Mouse (Mus musculus): Measurements from ENCODE around the gene Pla2g12b. TPM values are rescaled to one million over a fixed set of nuclear protein-coding genes. Genes with fewer than 3 reads are reported as not detected.

Pla2g12b gene
- total RNA-seq, 2 experiments from 2014 or later: not detected

GRCm38 (mm10) chr10:59408499-59408898 lies 5.0 kb downstream of the Pla2g12b start:
- no peak for ATAC-seq (replicated peaks; ENCODE audit: poor library complexity, severe bottlenecking)

GRCm38 (mm10) chr10:59410264-59410663 lies 6.8 kb downstream of the Pla2g12b start:
- no peak for ATAC-seq (replicated peaks; ENCODE audit: poor library complexity, severe bottlenecking)

DNA sequence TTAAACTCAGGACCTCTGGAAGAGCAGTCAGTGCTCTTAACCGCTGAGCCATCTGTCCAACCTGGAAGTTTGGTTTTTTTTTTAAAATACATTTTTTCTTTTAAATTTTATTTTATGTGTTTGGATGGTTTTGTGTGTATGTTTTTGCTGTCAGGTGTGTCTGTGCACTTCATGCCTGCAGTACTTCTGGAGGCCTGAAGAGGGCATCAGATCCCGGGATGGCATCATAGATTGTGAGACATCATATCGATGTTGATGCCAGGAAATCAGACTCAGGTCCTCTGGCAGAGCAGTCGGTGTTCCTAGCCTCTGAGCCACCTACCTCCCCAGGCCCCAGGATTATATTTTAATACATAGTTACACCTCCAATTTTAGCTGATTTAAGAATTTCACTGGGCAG lies 10.3 kb downstream of the Pla2g12b start:
- ATAC-seq (replicated peaks; ENCODE audit: poor library complexity, severe bottlenecking): no peak

DNA sequence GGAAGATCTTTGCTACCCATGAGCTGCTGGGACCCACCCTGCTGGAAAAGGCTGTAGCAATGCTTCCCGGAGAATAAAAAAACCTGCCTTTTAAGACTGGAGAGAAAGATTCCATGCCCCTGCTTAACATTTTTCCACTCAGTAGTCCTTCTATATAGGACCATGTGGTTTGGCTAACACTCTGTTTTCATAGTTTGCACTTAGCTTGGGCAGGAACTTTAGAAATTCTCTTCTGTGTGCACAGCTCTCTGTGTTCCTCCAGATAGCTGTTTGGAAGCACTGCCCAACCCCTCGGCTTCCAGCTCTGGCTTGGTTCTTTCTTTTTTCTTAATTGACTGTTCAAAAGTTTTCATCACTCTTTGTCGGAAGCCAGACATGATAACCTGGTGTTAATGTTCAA lies 13.2 kb downstream of the Pla2g12b start:
- ATAC-seq (replicated peaks; ENCODE audit: poor library complexity, severe bottlenecking): no peak

DNA sequence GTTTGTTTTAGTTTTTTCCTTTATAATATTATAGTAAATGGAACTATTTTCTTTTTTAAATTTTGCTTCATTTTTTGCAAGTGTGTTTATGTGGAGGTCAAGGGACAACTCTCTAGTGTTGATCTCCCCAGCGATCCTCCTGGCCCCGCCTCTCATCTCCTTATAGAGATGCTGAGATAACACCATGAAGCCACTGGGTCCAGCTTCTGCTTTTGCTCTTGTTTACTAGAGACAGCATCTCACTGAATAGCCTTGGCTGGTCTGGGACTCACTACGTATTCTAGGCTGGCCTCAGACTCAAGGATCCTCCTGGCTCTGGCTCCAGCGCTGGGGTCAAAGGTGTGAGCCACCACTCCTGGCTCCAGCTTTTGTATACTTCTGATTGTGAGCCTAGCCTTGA lies 16.1 kb downstream of the Pla2g12b start:
- no peak for ATAC-seq (replicated peaks; ENCODE audit: poor library complexity, severe bottlenecking)

DNA sequence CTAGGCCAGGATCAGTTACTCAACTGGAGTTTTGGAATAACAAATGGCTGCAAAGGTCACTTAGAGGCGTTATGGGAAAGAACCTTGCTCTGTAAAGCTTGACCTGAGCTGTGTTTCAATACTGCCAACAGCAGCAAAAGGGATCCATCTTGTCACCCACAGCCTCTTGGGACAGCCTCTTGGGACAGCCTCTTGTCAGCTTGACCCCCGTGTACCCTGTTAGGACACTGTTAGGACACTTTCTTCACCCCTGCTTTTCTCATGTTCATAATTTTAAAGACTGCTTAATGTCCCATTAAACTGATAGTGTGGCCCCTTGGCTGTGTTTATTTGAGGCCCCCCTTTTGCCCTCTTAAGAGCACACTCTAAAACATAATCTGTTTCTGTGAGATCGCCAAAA lies 21.0 kb downstream of the Pla2g12b start:
- ATAC-seq (replicated peaks; ENCODE audit: poor library complexity, severe bottlenecking): no peak

GRCm38 (mm10) chr10:59425369-59425768 lies 21.9 kb downstream of the Pla2g12b start:
- ATAC-seq (replicated peaks; ENCODE audit: poor library complexity, severe bottlenecking): no peak

DNA sequence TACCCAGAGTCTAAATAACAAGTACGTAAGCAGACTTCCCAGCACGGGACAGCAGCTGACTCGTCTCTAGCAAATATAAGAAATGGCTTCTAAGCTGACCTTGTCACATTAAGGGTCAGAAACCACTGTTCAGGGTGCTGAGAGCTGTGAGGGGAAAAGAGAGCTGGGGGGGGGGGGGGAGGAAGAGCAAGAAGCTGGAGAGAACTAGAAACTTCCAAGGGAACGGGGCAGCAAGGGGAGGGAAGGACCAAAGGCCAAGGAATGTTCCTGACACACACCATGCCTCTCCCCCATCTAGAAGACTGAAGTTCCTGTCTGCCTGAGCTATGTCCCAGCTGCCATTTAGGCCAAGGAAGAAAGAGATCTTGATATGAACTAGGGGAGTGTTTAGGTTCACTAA lies 22.9 kb downstream of the Pla2g12b start:
- no peak for ATAC-seq (replicated peaks; ENCODE audit: poor library complexity, severe bottlenecking)

DNA sequence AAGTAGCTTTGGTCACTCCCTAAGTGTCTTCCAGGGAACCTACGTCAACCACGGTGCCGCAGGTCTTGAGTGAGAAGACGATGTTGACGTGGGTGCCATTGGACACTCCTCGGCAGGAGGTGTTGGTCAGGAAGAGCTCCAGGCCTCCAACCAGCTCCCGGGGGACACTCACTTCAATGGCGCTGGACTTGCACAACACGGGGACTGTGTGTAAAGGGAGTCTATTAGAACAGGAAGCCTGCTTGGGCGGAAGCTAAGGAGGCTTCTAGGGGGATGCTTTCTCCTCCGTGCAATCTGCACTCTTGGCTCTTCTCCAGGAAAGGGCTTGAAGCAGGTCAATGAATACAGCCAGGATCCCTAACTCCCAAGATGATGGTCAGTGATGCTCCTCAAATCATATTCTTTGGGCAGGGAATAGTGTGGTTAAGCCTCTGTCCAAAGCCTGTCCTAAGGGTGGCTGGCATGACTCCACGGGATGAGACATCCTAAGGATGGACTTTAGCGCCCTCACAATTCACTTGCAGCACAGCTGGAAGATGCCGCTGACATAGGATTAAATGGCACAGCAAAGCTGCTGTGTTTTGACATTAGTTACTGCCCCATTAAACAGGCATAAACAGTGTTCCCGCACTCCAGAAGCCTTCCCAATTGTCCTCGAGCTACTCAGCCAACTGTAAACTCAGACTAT lies 26.1 kb downstream of the Pla2g12b start:
- peak; percentile 52 for ATAC-seq (replicated peaks; ENCODE audit: poor library complexity, severe bottlenecking)

GRCm38 (mm10) chr10:59430701-59431218 lies 27.3 kb downstream of the Pla2g12b start:
- peak; percentile 82 for ATAC-seq (replicated peaks; ENCODE audit: poor library complexity, severe bottlenecking)

DNA sequence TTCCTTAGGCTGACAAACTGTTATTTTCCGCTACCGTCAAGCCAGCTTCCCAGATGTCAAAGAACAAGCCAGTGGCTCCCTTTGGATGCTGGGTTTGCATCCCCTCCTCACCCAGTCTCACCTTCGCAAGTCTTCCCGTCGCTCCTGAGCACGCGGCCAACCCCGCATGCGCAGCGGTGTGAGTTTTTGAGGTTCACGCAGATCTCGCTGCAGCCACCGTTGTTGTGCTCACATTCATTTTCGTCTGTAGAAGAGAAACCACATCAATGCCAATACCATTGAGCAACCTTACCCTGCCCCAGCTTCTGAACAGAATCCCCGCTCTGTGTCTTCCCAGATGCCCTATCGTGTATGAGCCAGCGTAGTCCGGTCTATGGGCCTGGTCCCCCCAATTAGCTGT lies 32.3 kb downstream of the Pla2g12b start:
- no peak for ATAC-seq (replicated peaks; ENCODE audit: poor library complexity, severe bottlenecking)

DNA sequence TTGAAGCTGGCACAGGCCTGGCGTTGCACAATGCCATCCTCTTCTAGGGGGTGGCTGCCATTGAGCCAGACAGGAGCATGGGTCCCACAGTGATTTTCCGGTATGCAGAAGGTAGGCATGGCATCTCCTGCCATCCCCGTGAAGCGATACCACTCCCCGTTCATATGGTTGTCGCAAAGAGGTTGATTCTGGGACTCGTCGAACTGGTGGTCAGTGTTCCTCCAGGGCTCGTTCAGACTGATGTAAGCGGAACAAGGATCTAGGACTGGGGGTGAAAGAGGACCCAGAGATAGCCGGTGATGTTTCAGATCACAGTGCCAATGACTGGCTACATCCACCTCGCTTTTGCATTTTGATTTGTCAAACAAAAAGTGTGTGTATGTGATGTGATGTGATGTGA lies 35.2 kb downstream of the Pla2g12b start:
- no peak for ATAC-seq (replicated peaks; ENCODE audit: poor library complexity, severe bottlenecking)

DNA sequence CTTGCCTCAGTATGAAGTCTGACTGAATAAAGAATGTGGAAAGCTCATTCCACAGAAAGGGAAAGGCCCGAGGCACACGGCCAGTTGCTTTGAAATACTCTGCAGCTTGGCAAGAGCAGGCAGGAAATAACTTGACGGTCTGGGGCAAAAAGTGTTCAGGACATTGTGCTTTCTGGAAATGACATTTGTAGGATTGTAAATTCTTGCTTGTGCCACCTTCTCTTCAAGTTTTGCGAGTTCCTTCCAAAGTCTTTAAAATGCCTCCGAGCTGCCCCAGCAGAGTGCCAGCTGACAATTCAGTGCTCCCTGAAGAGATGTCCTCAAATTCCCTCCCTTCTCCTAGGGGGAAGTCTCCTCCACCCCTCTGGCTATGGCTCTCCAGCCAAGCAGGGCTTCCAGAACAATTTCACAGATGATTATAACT lies 36.1 kb downstream of the Pla2g12b start:
- ATAC-seq (replicated peaks; ENCODE audit: poor library complexity, severe bottlenecking): no peak

GRCm38 (mm10) chr10:59440177-59440576 lies 36.7 kb downstream of the Pla2g12b start:
- no peak for ATAC-seq (replicated peaks; ENCODE audit: poor library complexity, severe bottlenecking)

DNA sequence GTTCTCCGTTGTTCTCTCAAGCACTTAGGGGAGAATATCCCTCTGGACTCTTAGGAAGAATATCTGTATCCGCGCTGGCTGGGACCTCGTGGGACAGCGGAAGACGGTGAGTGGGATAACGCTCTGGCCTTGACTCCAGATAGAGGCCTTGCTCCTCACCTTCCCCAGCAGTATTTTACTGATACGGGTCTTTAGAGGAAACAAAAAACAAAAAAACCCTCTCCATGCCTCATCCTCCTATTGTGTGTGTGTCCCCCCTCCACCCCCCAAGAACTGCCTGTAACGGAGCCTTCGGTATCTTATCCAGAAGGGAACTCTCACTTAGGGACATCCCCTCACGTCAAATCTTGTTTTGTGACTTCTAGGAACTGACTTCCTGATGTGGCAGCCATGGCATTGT lies 38.3 kb downstream of the Pla2g12b start, which contains the start of gene Oit3:
Gene Oit3, minus strand, starts transcription at position 44 of the 400 bp plus-strand sequence.
- ATAC-seq (replicated peaks; ENCODE audit: poor library complexity, severe bottlenecking): no peak

- no peak for ATAC-seq (replicated peaks; ENCODE audit: poor library complexity, severe bottlenecking)
Measured at GRCm38 (mm10) chr10:59443212-59443611, 39.8 kb downstream of the Pla2g12b start.

GRCm38 (mm10) chr10:59444106-59444505 lies 40.6 kb downstream of the Pla2g12b start:
- 0 out of 2 replicates have a peak, but pooled peaks have one; percentile 20 for ATAC-seq (replicated peaks; ENCODE audit: poor library complexity, severe bottlenecking)

- no peak for ATAC-seq (replicated peaks; ENCODE audit: poor library complexity, severe bottlenecking)
Measured at GRCm38 (mm10) chr10:59444635-59445034, 41.2 kb downstream of the Pla2g12b start.

- ATAC-seq (replicated peaks; ENCODE audit: poor library complexity, severe bottlenecking): no peak
Measured at GRCm38 (mm10) chr10:59446911-59447437, 43.5 kb downstream of the Pla2g12b start.

DNA sequence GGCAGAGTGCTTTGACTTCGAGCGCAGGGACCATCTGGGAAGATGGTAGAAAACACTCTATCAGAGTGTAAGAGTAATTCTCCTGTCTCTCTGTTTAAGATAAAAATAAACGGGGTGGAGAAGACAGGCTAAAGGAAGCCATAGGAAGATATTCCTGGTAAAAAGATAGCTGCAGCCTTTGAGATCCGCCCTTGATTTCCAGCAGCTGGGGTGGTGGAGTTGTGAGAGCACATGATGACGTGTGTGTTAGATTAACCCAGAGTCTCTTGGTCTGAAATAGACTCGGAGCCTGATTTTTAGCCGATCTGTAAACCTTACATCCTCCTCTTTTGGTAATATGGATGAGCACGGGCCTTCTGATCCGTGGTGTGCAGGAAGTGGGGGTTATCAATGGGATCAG lies 44.1 kb downstream of the Pla2g12b start:
- no peak for ATAC-seq (replicated peaks; ENCODE audit: poor library complexity, severe bottlenecking)

GRCm38 (mm10) chr10:59451839-59452238 lies 48.4 kb downstream of the Pla2g12b start:
- peak; percentile 44; the same call in 1 of the 2 replicates for ATAC-seq (replicated peaks; ENCODE audit: poor library complexity, severe bottlenecking)

- no peak for ATAC-seq (replicated peaks; ENCODE audit: poor library complexity, severe bottlenecking)
Measured at GRCm38 (mm10) chr10:59454631-59455030, 51.2 kb downstream of the Pla2g12b start.
